Mouse (Mus musculus) cerebellum, adult 2 months (tissue): Measurements from ENCODE around the gene Dennd1c.

Experiments
- CTCF ChIP-seq: fragments of 200-500 bp; IDR thresholded peaks from 2 replicates; pipeline ENCODE4 v1.5.1; 2011; ENCODE audit warnings: low read depth, mild to moderate bottlenecking, control low read depth, low read length, moderate library complexity, borderline replicate concordance; ENCODE audit not compliant: insufficient read depth
- POLR2A ChIP-seq: fragments of 200-500 bp; IDR thresholded peaks from 2 replicates; pipeline ENCODE4 v1.6.1; 2011; ENCODE audit warnings: low read length, control low read depth, borderline replicate concordance; ENCODE audit not compliant: insufficient read depth

GRCm38 (mm10) chr17:57070699-57071098 is 7.6 kb downstream of the Dennd1c start:
- no peak for TF ChIP-seq CTCF
- no peak for TF ChIP-seq POLR2A
